Mouse (Mus musculus) liver, adult 2 months (tissue): ENCODE data around the gene 1700003E16Rik.
"Not testable (repeated sequence)": the region's sequence is repeated elsewhere in the genome, so short reads cannot be mapped to it uniquely, and the experiment has no call there.

Experiments
- CTCF ChIP-seq: fragments of 200-500 bp; IDR thresholded peaks from 2 replicates; pipeline ENCODE4 v1.5.1; 2011; ENCODE audit warnings: low read depth, low read length, control low read depth
- POLR2A ChIP-seq: fragments of 200-500 bp; IDR thresholded peaks from 2 replicates; pipeline ENCODE4 v1.6.1; 2011; ENCODE audit warnings: low read length, control low read depth; ENCODE audit not compliant: insufficient read depth; ENCODE audit errors: extremely low read depth

DNA sequence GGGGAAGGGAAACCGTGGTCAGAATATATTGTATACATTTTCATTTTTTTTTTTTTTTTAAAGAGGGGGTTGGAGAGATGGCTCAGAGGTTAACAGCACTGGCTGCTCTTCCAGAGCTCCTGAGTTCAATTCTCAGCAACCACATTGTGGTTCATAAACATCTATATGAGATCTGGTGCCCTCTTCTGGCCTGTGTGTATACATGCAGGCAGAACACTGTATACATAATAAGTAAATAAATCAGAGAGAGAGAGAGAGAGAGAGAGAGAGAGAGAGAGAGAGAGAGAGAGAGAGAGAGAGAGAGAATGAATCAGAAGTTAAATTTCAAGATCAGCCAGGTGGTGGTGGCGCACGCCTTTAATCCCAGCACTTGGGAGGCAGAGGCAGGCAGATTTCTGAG lies 3.3 kb downstream of the 1700003E16Rik start:
- TF ChIP-seq CTCF, result 0 out of 2 replicates have a peak, but pooled peaks have one; percentile 11
- not testable (repeated sequence) for TF ChIP-seq POLR2A
